Mouse (Mus musculus) activated CD4-positive, CD25-positive, alpha-beta regulatory T cell, adult 4 months (primary cell): ENCODE measurements around the gene Rec114. TPM values are rescaled to one million over a fixed set of nuclear protein-coding genes. Genes with fewer than 3 reads are reported as not detected.

Source experiments
- ATAC-seq: one replicate; pipeline ENCODE4 v1.8.0; 2017
- polyA plus RNA-seq, 2 experiments: library from polyadenylated mRNA; unstranded; fragments of 100-300 nt; shearing (Covaris generic); gene quantifications; one replicate each; pipeline ENCODE4 v1.2.1; 2017

Rec114 gene
- polyA plus RNA-seq, 2 experiments from 2014 or later, result not detected

DNA sequence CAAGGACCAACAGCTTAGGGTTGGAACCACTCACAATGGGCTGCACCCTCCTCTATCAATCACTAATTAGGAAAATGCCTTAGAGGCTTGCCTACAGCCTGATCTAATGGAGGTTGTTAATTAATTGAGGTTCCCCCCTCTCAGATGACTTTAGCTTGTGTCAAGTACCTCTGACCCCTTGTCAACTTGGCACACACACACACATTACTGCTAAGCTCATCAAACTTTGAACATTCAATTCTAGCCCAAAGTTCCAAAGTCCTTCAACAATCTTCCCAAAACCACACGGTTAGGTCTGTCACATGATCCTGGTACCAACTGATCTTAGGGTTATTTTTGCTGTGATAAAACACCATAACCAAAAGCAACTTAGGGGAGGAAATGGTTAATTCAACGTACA is 26.9 kb downstream of the Rec114 start:
- ATAC-seq, result no peak

DNA sequence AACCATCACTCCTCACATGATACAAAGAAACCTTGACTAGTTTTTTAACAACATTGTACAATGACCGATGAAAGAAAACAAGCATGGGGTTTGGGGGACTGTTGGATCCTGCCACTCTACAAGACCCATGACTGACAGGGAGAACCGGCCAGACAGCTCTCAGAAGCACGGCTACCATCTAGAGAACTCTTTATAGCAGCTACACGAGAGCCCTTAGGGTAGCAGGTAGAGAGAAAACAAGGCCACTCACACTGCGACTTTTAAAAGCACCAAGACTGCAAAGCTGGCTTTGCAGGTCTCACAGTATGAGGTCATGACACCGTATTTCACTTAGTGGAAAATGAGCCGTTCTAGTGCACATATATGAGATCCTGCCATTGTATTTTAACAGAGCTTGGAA is 33.1 kb downstream of the Rec114 start:
- no peak for ATAC-seq

DNA sequence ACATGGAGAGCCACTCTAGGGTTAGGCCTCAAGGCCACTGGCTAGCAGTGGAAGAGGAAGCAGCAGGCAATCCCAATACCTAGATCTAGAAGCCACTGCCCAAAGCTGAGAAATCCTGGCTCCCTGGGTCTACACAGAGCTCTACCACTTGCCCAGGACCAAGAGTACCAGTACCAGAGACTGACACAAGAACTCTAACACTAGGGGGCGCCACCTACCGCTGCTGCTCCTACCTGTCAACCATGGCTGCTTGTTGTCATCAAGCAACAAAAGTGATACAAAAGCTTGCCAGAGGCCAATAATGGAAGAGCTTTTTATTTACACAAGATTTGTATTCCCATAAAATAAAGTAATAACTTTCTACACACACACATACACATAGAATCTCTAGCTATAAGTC is 33.8 kb downstream of the Rec114 start:
- no peak for ATAC-seq

DNA sequence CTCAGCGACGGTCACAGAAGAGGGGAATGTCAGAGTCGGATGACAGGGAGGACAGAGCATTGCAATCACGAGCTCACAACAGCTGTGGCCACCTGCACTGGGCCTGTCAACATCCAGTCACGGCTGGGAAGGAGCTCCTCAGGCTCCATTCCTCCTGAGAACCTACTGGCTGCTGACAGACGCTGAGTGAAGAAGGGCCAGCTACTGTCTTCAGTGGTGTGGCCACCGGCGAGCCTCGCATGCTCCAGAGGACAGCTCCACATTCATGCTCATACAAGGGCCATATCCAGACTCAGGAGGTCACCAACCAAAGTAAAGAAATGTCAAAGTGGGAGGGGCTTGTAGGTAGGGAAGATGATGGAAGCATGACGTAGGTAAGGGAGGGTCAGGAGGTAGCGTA is 36.0 kb downstream of the Rec114 start:
- no peak for ATAC-seq

DNA sequence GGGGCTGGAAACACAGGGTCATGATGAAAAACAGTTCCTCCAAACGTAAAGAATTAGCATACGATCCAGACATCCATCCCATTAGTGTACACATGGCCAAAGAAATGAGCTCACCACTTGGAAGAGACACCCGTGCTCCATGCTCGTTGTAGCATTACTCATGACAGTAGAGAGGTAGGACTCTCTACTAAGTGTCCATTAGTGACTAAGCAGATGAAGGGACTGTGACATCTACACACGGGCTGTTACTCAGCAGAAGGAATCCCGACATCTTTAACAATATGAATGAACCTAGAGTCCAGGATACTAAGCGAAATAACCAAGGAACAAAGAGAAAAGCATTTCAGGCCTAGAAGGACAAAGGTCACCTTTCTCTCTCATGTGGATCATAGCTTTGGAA is 37.7 kb downstream of the Rec114 start:
- ATAC-seq, result no peak

DNA sequence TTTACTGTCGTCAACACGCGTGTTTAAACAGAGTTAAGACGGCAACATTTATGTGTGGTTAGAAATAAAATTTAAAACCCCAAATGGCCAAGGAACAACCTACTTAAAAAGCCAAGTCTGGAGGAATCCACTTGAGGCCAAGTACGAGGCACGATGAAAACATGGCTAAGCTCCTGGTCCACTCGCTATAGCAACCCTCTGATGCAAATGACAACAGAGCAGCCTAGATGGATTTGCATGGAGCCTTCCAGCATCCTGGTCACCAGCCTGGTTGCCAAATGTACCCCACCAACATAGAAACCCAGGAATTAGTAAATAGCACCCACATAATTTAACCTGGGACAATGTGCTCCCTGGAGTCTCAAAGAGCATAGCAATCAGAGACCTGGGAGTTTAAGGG is 40.0 kb downstream of the Rec114 start:
- ATAC-seq, result no peak

DNA sequence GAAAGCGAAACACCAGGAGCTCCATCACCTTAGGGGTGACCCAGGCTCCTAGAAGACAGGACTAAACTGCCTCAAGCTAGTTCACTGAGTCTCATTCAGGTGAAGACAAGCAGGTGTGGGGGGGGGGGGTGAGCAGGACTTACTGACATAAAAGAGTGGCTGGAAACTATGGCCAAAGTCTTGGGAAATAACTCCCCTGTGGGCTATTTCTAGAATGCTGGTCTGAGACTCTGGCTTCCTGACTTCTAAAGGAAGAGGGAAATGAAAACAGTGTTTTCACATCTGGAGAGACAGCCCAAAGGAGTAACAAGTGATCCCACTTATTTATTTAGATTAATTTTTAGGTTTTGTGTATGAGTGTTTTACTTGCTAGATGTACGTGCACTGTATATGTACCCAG is 42.0 kb downstream of the Rec114 start:
- ATAC-seq, result no peak

DNA sequence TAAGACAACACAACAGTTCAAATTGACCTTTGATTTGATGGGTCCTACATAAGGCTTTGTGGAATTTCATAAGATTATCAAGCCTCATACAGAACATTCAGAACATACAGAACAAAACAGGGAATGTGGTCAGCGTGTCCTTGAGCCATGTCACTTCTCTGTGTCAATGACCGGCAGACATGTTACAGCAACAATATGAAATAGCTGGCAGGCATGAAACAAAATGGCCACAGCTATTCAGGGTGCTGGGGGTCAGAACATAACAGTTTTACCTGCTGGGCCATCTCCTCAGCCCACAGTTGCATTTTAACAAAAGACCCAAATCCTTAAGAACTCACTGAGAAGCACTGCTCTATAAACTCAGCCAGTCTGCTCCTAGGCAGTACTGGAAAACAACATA is 45.3 kb downstream of the Rec114 start:
- no peak for ATAC-seq

DNA sequence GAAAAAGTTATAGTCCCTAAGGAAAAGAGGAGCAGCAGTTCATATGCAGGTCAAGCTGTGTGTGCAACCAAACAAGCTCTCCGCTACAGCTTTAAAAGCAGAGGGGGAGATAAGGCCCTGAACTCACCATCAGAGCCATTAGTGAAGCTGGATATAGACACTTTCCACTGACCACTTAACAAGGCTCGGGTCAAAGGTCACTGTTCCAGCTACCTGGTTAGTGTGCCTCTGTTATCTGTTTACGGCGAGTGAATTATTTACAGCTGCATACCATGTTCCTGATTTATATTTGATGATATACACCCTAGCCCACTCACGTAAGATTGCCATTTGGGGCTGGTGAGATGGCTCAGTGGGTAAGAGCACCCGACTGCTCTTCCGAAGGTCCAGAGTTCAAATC is 52.3 kb downstream of the Rec114 start:
- ATAC-seq, result no peak

DNA sequence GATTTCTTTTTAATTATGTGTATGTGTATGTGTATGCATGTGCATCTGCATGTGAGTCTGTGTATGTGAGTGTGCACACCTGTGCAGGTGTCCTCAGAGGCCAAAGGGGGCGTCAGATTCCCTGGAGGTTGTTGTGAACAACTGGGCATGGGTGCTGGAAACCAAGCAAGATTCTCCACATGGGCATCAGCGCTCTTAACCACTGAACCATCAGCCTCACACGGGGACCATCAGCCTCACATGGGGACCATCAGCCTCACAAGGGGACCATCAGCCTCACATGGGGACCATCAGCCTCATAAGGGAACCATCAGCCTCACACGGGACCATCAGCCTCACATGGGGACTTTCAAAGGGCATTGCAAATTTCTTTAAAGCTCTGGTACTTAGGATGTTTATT is 53.1 kb downstream of the Rec114 start:
- no peak for ATAC-seq

DNA sequence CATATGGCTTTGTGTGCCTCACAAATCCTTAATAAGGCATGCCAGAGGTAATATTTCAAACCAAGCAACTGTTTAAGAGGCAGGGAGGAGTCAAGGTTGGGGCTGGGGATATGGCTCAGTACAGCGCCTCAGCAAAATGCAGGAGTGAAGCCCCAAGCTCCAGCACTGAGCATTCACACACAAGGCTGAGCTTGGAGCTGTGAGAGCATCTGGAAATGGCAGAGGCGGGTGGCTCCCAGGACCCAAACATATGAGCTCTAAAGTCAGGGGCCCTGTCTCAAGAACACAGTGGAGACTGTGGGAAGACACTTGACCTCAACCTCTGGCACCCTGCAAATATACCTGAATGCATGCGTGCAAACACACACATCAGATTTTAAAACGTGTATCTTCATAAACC is 55.7 kb downstream of the Rec114 start:
- ATAC-seq, result no peak

DNA sequence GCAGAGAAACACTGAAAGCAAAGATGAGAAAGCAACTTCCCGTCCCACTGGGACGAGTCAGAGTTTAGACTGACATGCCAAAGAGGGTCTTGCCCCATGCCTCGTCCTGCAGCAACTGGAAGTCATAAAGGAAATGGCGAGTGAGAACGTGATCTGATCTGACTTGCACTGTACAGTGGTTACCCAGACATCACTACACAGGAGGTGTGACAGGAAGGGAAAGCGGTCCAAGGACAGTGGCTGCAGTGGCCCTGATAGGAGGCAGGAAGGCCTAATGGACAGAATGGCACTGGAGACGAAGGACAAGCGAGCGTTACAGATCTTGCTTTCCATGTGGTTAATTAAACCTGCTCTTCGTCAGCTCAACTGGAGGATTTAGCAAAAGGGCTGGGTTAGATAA is 58.5 kb downstream of the Rec114 start:
- no peak for ATAC-seq

DNA sequence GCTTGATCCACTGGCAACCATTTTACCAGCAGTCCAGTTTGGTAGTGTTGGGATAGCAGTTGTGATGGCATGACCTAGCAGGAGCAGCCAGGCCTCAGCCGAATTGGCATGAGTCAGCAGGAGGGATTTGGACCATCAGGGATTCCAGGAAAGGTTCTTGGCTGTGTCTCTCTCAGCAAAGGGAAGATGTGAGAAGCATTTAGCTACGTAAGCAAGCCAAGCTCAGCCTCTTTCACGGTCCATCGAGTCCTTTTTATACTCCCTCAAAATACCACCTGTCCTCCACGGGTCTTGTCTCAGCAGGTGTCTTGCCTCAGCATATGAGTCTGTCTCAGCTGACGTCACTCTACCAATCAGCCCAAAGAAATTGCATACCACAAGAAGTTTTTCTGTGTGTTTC is 60.4 kb downstream of the Rec114 start:
- ATAC-seq, result no peak

DNA sequence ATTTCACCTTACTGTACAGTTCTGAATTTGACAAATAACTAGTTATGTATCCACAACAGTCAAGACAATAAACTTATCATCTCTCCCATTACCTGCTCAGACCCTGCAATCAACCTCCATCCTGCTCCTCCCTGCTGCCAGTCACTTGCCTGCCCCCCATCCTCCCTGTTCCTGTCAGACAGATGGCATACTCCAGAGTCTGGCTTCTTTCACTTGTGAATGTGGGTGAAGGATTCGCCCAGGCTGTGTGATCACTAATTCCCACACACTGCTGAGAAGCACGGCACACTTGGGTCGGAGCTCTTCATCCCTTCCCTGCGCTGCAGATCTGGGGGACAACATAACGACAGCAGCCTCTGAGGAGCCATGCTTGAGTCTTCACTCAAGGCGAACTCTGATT is 61.7 kb downstream of the Rec114 start:
- no peak for ATAC-seq

DNA sequence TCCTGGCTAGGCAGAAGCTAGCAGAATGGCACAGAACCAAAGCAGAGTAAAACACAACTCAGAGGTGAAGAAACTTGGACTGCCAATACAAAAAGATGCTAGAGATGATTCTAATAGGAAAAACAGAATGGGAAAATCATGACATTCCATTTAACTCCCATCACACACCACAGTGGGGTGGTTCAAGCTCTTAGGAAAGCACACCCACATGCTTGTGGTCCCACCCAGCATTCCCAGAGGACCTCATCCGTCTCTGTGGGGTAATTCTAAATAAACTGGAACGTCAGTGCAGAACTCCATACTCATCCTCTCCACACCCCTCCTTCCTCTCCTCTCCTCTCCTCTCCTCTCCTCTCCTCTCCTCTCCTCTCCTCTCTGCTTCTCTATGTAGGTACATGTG is 62.4 kb downstream of the Rec114 start:
- ATAC-seq, result no peak

DNA sequence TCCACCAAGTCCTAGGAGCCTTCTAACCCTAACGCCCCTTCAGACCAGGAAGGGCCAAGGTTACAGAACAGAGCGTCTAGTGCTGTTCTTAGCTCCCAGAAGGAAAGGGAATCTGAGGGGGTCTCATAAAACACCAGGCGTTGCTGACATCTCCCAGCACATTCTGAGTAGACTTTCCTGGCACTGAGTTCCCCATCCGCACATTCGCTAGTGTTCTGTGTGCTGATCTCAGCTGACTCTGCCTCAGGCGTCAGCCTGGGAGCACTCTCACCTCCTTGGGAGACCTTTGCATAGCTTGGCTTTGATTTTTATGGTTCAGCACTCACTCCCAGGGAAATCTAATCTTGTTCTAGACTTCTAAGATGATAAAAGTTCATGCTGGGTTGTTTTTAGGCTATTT is 68.4 kb downstream of the Rec114 start:
- ATAC-seq, result no peak

DNA sequence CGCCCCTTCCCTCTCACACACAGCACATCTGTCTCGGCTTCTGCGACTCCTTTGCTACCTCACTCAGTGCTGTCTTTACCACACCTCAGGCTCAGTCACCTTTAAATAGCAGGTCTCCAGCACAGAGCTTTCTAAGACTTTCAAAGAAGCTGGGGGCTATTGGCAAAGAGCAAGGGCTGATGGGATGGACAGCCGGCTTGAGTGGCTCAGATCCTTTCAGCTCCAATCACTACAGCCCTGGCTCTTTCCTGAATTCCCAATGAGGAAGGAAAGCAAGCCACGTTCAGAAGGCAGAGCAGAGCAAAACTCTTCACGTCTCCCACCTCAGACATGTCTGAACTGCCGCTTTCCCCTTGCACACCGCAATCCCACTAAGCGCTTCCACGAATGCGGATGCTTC is 69.0 kb downstream of the Rec114 start:
- ATAC-seq, result no peak

DNA sequence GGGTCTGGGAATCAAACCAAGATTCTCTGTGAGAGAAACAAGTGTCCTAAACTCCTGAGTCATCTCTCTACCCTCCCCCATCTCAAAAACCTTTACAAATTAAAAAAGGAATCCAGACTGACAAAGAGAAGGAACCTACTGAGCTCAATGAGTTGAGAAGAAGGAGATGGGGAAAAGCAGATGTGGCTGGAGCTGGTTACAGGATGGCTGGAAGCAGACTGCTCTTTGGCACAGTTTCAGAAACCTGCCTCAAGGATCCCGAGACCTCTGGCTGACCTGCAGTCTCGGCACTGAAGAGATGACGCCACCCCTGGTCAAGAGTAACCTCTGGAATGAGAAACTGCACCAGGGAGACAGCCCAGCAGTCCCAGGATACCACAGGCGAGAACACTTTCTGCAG is 71.3 kb downstream of the Rec114 start:
- no peak for ATAC-seq

DNA sequence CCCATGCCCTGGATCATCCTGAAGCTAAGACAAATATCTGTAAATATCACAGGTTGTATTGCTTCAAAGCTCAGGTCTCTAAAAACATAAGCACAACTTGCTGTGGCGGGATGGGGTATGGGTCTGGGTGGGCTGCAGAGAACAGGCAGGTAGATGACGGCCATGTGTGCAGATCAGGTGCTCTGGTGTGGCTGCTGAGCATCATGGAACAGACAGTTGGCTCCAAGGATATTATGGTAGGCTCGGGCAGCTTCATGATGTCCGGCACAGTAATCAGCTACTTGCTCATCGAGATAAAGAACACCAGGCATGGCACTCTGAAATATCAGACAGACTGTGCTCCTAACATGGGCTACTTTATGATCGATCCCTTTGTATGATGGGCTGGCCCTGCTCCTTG is 73.9 kb downstream of the Rec114 start:
- ATAC-seq, result no peak

DNA sequence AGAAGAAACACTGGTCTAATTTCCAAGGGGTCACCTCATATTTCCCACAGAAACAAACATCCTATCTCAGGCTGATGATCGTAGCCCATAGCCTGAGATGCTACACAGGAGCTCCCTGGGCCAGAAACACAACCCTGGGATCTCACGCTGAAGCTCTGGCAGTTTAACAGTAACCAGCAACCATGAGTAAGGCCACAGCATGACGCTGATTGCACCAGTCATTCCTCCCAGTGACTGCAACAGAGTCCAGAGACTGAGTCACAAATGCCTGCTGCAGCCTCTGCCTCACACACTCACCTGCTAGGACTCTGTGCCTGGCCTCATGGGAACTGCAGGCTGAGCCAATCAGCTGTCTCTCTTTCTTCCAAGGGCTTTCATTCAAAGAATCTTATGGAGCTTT is 74.7 kb downstream of the Rec114 start:
- no peak for ATAC-seq

DNA sequence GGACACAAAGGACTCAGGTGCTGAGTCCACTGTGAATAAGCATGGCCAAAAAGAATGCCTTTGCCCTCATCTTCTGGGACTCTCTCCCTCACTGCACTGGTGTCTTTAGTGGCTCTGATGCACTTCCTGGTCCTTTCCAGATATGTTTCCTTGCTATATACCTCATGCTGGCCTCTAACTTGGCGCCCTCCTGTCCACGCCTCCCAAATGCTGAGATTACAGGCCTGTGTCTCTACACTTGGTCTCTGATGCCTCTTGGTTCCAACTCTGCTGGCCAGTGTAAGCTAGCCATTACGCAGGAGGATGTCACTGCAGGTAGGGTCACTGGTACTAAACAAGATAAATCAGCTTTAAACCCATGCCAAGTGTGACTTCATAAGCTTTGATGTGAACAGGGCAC is 75.6 kb downstream of the Rec114 start:
- no peak for ATAC-seq

DNA sequence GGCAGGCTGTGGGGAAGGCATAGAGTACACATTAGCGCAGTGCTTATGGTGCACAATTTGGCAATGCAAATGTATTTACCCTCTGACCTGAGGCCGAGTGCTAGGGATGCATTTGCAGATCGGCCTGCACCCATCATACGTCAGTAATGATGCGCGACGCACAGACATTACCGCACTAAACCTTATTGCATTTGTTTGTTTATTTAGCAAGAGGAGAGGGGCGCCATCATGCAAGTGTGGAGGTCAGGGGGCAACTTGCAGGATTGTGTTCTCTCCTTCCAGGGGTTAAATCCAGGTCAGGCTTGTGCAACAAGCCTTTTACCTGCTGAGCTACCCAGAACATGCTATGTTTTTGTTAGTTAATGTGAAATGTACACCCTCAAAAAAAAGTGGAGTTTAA is 76.5 kb downstream of the Rec114 start:
- no peak for ATAC-seq

DNA sequence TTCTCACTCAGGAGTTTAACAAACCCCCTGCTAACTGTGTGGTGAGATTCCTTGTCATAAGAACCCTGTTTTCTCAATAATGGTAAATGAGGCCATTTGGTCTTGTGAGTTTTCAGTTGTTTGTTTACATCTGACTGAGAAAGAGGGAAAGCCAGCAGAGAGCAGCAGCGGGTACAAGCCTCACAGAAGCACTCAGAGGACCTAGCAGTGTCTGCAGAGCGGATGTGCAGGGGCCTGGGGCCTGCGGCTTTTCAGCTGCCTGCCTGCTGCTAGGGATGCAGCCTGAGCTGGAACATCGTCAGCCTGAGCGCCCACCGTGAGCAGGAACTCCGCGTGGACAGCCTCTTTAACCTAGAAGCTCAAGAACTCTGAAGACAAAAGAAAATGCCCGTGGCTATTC is 77.6 kb downstream of the Rec114 start:
- ATAC-seq, result no peak

DNA sequence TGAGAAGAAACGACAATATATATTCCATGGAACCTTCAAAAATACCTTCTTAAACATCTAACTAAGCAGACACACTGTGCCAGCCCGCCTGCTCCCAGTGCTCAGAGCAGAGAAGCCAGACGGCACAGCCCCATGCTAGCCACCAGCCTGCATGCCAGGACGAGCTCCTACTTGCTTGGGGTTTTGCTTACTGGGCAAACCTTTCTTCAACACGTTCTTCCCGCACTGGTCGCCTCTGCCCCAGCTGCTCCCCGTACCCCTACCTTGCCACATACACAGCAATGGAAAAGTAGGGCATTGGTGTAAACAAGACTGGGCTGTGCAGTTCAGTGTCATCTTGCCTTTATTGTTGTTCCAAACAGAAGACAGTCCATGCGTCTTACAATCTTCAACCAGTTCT is 78.3 kb downstream of the Rec114 start:
- ATAC-seq, result no peak

DNA sequence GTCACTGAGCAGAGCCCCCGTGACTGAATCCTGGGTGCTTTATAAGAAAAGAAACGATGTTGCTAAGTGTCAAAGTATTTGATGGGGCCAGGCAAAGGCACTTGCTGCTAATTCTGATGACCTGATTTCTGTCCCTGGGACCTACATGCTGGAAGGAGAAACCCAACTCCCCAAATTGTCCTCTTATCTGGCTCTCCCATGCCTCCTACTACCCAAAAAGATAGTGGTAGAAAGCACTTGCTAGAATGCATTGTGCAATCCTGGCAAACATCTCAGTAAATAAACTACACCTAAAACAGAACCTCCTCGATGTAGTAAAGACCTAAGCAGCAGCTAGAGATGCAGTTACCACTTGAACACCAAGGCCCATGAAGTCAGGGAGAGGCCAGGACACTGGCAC is 81.0 kb downstream of the Rec114 start:
- no peak for ATAC-seq

DNA sequence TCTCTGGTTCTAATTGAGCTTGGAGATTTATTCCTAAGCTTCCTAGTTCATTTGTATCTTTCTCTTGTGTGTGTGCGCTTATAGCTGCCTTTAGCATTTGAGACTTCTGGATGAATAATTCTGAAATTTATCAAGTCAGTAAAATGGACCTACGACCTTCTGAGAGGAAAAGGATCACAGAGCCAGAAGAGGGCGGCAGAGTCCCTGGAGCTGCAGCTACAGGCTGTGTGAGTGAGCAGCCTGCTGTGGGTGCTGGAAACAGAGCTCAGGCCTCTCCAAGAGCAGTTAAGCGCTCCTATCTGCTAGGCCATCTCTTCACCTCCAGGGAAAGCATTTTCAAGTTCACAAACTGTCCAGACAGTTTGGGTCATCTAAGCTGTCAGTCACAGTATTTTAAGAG is 81.8 kb downstream of the Rec114 start:
- ATAC-seq, result no peak
